In genomic region chr19:44822295-44822694, GRCm38 (mm10) we compare ENCODE assay signal across 8 mouse cellular contexts.
"Had no signal": no experiment of that assay in that cellular context is flagged by ENCODE, and none has a peak within 500 bp of the region (broad histone marks: within the 10 kb centered on the region; RNA-seq: fewer than 3 reads in every experiment).

No protein-coding gene starts in this region.

- H3K36me3 ChIP-seq: liver, embryonic 15.5 days; midbrain, embryonic 13.5 days had no signal

- H3K4me2 ChIP-seq: liver, embryonic 11.5 days; liver, embryonic 15.5 days; midbrain, embryonic 13.5 days had no signal

- ATAC-seq: intestine, embryonic 16.5 days; midbrain, embryonic 13.5 days had no signal

- H3K4me3 ChIP-seq: liver, embryonic 15.5 days; midbrain, embryonic 13.5 days had no signal

- H3K9me3 ChIP-seq: liver, embryonic 15.5 days; midbrain, embryonic 13.5 days had no signal

- H3K27ac ChIP-seq: liver, embryonic 15.5 days; midbrain, embryonic 13.5 days had no signal

- H3K4me1 ChIP-seq: liver, embryonic 15.5 days had no signal

- H3K9ac ChIP-seq: liver, embryonic 15.5 days; midbrain, embryonic 13.5 days had no signal

- DNase-seq: kidney, adult 8-10 months; kidney, postnatal 14 days; left cerebral cortex, postnatal 4 days; thymus, postnatal 4 days had no signal
